Mouse (Mus musculus) erythroblast, adult 5-6 weeks (primary cell): ENCODE measurements around the gene Nod1. TPM values are rescaled to one million over a fixed set of nuclear protein-coding genes. Genes with fewer than 3 reads are reported as not detected.

Experiments used
- ATAC-seq: replicated peaks from 2 replicates; pipeline ENCODE4 v1.8.0; 2016; ENCODE audit warnings: moderate number of reproducible peaks, mild to moderate bottlenecking, moderate TSS enrichment, inconsistent platforms; ENCODE audit not compliant: poor library complexity, low FRiP score, severe bottlenecking
- total RNA-seq, 2 experiments: library from RNA; stranded (forward) in 1 of 2; stranded (reverse) in 1 of 2; fragments of 150-400 nt in 1 of 2; fragments of 200-764, 138-1000 nt in 1 of 2; gene quantifications; 2 replicates each; pipeline versions ENCODE4 v1.2.3 to v1.2.4; 2015 to 2017; ENCODE audit warnings: low replicate concordance in 2 of 2

Gene Nod1
- total RNA-seq (2015; ENCODE audit: low replicate concordance) (1.5 and 16.9 TPM in 2 replicates), total RNA-seq (2017; ENCODE audit: low replicate concordance) (1.6 and 2.6 TPM in 2 replicates)

DNA sequence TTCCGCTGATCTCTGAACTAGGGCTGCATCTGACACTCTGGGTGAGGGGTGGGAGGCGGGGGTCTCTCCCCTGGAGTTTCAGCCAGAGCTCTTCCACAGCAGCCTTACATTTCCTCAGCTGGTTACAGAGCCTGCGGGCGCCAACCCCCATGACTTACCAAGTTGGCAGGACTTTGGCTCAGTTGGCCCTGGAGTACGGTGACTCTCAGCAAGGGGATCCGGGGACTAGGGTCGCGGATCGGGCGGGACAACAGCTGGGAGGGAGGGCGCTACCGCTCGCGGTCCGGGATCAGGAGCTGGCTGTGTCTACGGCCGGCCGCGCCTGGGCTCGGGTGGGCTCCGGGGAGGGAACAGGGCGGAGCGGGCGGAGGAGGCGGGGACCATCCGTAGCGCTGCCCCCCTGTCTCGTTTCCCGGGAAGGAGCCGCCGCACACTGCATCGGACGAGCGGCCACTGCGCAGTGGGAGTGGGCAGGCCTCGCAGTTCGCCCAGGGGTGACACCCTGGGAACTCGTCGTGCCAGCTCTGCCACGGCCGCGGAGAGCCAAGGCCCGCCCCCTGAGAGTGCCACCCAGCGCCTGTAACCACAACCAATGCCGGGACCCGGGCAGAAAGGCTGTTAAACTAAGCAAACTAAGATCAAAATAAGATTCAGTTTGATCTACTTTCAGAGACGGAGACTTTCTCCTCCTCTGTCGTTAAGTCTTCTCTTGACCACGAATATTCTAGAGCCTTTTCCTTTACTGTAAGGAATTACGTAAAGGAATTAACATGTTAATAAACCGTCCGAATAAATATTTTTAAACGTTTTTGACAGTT, at the start of gene Nod1:
Nod1 (minus strand) TSS at position 502 of the 818 bp plus-strand sequence.
- ATAC-seq = peak; percentile 74

DNA sequence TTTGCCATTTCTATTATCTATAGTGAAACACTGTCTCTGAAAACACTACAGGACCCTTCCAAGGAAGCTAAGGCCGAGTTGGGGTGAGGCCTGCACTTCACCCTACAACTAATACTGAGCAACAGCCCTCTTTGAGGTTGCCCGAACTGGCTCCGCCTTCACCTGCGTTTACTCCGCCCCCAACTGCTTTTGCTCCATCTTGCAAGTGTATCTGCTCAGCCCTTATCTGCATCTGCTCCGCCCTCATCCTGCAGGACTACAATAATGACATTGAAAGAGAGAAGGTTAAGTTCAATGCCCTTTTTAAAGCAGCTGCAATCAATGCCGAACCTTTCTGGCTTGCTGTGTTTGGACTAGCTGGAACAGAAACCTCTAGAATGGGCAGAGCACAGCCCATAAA, 49.4 kb upstream of the Nod1 start:
- no peak for ATAC-seq

DNA sequence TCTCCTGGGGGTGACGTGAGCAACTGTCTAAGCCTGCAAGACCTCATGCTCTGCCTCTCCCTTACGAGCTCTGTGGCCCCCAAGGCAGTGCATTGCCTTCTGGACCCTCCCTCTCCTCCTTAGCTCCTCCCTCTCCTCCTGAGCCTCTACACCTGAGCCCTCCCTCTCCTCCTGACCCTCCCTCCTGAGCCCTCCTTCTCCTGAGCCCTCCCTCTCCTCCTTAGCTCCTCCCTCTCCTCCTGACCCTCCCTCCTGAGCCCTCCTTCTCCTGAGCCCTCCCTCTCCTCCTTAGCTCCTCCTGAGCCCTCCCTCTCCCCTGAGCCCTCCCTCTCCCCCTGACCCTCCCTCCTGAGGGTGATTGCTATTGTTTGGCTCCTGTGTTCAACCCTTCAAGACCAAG, 46.0 kb upstream of the Nod1 start:
- no peak for ATAC-seq

DNA sequence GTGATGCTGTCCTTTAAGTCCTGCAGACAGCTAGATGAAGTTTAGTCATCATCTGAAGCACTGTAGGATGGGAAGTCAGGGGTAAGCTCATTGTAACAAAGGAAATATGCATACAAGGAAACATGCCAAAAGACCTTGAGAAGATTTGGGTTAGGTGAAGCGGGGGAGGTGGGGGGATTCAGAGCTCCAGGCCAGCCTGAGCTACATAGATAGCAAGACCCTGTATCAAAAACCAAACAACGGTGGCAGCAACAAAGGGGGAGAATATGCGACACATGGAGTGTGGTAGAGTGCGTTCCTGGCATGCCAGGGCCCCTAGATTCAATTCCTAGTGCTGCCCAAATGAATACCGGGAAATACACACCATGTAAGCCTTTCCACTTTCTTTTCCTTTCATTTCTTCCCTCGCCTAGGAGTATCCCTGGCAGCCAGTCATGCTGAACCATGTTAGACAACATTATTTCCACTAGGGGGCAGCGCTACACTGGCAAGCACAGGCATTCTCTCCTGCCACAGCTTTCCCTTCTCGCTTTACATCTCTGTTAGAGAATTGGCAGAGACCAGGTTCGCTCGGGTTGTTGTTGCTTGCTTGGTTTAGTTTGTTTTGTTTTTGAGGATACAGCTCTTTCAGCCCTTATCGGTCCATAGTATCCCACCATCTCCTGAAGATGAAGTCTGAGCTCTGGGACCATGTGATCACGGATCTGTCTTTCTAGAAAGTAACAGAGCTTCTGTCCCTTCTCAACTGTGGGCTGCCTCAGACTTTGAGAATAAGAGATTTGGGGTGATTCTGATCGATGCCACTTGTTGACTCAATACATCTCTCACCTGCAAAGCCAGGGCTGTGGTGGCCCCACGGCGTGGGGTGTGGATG, 44.5 kb upstream of the Nod1 start:
- peak; percentile 83 for ATAC-seq

DNA sequence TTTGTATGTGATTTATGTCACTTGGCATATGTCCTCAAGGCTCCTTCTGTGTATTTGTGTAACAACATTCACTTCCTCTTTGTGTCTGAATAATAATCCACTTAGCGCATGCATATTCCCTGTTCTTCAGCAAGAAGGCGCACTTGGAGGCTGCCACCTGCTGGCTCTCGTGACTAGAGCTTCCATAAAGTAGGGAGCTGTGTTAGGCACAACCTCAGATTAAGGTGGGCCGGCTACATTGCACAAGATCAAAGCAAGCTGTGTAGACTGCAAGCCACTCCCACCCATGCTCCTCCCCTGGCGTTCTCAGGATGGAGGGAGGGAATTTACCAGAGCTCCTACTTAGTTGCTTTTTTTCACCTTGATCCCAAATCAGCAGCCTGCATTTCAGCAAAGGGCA, 43.8 kb upstream of the Nod1 start:
- no peak for ATAC-seq

DNA sequence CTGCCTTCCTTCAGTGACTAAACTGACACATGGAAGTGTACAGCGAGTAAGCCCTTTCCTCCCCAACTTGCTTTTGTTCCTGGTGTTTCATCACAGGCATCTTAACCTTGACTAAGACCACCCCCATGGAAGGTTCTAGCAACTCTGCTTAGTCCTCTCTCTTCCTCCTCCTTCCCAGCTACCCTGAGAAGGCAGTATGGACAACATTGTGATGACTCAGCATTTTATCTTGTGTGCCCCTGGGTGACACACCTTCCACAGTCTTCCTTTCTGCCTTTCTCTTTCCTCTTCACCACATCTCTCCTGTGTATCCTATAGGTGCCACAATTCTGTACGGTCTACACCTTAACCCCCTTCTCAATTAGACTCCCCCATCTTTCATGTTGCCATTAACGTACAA, 41.8 kb upstream of the Nod1 start:
- no peak for ATAC-seq

DNA sequence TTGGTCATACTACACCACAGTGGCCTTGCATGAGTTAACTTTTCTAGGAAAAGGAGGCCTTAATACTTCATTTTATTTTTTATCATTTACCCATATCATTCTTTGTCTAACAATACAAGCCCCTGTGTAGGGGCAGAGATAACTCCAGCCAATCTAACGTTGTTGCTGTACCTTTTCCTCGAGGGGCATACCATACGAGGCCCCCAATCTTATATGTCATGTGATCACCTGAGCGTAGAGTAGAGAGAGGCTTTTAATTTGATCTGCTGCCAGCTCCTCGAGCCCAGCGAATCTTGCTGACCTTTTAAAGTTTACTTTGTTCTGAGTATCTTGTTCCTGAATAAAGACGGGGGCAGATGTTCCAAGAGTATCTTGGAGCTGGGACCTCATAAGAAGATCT, 40.1 kb upstream of the Nod1 start:
- no peak for ATAC-seq

DNA sequence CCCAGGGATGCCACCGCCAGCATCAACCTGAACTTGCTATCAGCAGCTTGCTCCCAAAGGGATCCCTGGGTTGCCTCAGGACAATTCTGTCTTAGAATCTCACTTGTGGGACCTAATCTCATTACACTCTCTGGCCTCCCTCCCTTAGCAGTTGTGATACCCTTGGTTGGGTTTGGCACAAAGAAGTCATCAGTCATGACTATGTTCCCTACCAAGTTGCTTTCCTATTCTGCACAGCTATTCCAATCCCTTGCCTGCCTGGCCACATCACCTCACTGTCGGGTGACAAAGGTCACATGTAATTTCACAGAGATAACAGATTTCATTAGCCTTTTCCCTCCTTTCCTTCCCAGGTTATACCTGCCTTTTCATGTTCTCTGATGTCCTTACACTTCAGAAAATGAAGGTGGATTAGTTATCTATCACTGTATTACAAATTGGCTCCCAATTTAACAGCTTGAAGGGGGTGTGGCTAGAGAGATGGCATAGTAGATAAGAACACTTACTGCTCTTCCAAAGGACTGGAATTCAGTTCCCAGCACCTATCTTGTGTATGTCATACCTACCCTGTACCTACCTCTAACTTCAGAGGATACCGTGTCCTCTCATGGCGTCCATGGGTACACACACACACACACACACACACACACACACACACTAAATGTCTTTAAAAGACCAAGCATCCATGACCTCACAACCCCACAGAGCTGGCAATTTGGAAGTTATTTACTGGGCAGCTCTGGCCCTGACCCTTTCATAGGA, 38.1 kb upstream of the Nod1 start:
- ATAC-seq = no peak

DNA sequence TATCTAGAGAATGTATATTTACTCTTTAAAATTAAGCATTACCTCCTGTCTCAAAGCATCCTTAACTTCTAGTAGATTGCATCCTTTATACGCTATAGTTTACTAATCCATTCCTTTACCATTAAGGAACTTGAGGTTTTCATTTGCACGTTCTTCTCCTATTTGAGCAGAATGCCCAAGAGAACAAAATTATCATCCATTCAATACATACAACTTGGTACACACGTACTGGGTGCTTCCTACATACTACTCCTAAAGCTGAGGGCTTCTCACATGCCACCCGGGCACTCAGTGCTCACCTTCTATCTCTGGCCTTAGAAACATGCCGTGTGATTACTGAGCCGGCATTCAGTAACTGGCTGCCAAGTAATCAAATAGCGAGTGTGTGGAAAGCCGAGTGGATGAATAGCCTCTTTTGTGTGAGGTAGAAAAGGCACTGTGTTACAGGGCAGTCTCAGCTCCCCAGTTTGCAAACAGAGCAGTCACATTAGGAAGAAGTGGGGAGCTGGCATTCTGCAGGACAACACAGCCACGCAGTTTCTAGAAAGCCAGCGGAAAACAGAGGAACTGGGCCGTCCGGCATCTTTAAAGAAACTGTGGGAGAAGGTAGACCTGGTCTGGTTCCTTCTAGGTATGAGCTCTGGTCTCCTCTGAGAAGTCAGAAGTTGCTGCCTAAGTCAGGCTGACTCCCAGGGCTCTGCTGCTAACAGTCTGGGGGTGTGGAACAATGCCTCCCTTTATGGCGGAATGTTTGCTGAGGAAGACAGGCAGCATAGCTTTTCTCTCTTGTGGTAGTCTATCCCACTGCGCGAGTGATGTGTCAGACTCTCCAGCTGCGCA, 37.2 kb upstream of the Nod1 start:
- no peak for ATAC-seq

DNA sequence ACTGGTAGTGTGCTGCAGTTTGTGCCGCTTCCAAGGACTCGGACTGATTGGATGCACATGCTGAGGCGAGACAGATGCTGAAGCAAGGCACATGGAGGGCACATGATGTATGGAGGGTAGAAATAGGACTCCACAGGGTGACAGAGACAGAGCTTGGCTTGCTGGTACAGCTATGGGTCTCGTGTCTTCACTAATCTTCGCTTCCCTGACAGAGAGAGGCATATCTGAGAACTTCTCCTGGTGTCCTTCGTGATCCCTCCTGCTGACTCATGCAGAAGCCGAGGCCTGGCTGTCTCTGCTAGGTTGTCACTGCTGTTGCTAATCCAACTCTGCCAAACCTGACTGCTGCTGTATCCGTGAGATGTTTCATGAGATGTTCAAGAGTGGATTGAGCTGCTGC, 36.0 kb upstream of the Nod1 start:
- no peak for ATAC-seq

DNA sequence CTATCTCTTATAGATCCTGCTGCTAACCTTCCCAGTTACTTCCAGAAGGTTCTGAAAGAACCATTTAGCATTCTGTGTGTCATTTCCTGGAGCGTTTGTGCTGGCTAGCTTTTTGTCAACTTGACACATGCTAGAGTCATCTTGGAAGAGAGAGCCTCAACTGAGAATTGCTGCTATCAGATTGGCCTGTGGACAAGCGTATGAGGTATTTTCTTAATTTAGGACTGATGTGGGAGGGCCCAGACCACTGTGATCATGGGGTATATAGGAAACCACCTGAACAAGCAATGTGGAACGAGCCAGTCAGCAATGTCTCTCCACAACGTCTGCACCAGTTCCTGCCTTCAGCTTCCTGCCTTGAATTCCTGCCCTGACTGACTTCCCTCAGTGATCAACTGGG, 31.1 kb upstream of the Nod1 start:
- ATAC-seq = no peak

DNA sequence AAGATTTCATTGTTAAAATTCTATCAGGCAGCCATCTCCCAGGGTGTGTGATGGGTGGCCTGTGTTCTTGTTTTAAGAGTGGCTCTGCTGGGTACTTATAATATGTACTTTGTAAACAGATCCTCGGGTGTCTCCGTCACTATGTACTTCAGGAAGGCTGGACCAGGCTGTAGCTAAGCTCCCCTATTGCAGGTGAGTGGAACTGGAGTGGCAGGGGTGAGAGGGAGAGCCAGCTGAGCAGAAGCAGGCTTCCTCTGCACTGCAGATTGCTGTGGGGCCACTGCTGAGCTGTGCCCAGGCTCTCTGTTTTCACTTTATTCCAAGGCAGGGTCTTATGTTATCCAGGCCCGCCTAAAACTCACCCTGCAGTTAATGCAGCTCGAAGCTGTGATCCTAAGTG, 30.0 kb upstream of the Nod1 start:
- ATAC-seq = no peak

DNA sequence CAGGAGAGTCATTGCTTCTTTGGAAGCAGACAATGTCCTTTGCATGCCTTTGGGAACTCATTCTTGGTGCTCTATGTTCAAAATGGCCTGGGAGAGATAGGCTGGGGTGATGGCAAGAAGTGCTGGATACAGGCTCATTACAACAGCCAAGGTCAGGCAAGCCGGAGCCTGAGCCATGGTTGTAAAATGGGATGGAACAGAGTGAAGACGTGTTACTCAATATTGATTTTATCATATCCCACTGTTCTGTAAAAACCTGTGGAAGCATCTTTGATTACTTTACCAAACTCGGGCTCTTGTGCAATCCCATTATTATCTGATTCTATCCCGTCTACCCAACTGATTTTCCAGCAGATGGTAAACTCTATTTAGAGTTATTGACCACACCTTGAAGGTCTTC, 28.9 kb upstream of the Nod1 start:
- ATAC-seq = no peak

DNA sequence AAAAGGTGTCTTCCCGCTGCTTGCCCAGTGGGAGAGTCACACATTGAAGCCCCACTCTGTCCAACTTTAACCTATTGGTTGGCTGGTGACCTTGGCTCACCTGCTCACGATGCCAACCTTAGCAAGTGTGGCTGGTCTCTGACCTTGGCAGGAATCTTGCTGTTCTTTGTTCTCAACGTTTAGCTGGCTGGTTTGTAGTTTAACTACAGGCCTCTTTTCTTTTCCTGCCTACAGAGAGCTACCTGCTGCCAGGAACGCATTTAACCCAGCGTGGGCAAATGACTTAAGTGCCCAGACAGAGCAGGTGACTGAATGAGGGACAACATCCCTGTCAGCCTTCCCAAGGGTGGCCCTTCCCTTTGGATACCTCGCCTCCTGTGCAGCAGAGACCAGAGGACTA, 25.3 kb upstream of the Nod1 start:
- ATAC-seq = no peak

DNA sequence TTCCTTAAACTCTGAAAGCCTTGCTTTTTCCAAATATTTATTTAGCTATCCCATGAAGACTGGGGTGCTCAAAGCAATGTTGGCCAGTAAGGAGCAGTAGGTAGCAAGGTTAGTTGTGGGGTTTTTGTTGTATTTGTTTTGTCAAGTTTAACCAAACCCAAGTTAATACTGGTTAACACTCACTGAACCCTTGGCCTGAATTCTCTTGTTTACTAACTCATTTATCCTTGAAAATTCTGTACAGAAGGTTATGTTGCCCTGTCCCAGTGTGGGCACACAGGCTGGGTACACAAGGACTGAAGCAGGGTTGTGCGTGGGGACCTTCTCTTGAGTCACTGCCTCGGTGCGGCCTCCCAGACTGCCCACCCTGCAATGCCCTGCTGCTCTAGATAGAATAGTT, 23.9 kb upstream of the Nod1 start:
- ATAC-seq = no peak

DNA sequence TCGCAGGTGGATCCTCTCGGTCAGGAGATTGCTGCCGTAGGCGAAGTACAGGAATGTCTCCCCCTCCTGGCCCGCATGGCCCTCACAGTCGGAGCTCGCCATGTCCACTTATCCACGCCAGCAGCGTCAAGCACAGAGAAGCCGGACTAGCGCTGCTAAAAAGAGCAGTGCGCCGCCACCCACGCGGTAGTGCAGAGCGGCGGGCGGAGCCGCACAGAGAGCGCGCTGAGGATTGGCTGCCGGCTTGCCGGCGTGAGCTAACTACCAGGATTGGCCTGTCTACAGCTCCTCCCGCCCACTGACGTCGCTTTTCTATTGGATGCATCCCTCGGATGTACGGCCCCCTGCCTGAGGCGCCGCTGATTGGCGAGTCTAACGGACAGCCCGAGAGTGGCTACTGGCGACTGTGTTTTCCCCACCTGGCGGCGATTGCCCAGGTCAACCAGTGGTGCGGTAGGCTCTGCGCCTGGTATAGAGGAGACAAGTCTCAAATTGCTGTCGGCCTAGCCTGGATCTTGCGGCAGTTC, 20.4 kb upstream of the Nod1 start, which contains the start of gene Ggct:
Ggct (minus strand) TSS at position 217 of the 527 bp plus-strand sequence.
- peak; percentile 100 for ATAC-seq

DNA sequence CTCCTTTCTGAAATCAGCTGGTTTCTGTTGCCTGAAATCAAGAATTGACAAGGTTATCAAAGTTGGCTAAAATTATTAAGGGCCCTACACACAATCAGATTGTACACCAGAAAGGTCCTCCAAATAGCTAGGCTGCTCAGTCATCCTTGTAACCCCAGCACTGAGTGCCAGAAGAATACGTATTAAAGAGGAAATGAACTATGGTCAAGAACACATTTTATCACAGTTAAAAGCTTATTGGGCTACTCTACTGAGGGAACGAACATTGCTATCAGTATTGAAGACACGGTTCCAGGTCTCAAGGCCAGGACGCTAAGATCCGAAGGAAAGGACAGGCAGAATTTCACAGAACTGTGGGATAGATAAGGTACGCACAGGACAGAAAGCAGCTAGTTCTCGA, 19.7 kb upstream of the Nod1 start:
- ATAC-seq = no peak

DNA sequence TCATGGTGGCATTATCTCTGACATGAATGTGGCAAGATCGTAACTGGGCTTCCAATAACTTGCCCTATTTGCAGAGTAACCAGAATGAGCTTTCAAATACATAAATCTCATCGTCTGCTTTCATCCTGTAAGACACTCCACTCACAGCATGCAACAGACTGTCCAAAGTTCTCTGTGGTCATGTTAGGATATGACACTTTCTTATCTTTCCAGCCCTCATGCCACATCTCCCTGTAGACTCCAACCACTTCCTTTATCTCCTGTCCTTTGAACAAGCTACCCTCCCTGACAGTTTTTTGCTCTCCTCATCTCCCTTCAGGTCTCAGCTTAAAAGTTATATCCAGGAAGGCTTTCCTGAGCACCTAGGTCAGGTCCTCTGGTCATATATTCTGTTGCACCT, 18.8 kb upstream of the Nod1 start:
- no peak for ATAC-seq

DNA sequence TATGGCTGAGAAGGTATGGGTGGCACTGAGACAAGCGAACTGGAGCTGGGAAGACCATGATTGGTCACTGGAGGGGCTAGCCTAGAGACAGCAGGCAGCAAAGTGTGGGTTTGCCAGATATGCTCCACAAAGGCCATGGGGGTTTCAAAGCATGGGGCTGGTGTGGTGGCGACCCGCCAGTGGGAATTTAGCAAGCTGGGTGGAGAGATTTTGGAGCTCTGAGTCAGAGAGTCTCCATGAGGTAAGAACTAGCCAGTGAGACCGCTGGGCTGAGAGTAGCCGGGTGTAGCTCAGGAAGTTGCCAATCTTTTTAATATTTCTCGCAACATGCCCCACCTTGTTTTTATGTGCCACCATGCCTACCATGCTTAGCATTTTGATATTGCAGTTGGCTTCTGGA, 15.7 kb upstream of the Nod1 start:
- no peak for ATAC-seq
